Comparison of ENCODE assay signal across 8 mouse cellular contexts in genomic region chr10:120871630-120872482, GRCm38 (mm10). TPM values are rescaled to one million over a fixed set of nuclear protein-coding genes. Genes with fewer than 3 reads are reported as not detected.
DNase-seq lines count a peak whose midpoint lies in the region; ATAC-seq and TF ChIP-seq lines count a peak whose summit lies in the region.
"Had no signal": no experiment of that assay in that cellular context is flagged by ENCODE, and none has a peak within 500 bp of the region (broad histone marks: within the 10 kb centered on the region; RNA-seq: fewer than 3 reads in every experiment).

No protein-coding gene starts in this region.

- H3K9me3 ChIP-seq in lung, postnatal 0 days (ENCODE audit: low read length): no peaks in the 10 kb centered on the region
- H3K9me3 ChIP-seq in liver, embryonic 12.5 days (replicated peaks): no peaks in the 10 kb centered on the region
- H3K9me3 ChIP-seq in stomach, postnatal 0 days (ENCODE audit: control insufficient read depth, low read length): no peaks in the 10 kb centered on the region

- no peaks in the 10 kb centered on the region for H3K36me3 ChIP-seq in lung, postnatal 0 days (ENCODE audit: insufficient read depth, low read length)
- H3K36me3 ChIP-seq in liver, embryonic 12.5 days: no peaks in the 10 kb centered on the region
- no peaks in the 10 kb centered on the region for H3K36me3 ChIP-seq in stomach, postnatal 0 days (ENCODE audit: control insufficient read depth, insufficient read depth, low read length)

- no peak for ATAC-seq in lung, postnatal 0 days
- ATAC-seq in liver, embryonic 12.5 days: no peak
- peak; percentile 3; the same call in 1 of the 2 replicates for ATAC-seq in stomach, postnatal 0 days (ENCODE audit: low FRiP score, low TSS enrichment)

- no peak for DNase-seq in lung, postnatal 0 days (ENCODE audit: low spot score)
- no peak for DNase-seq in lung, postnatal 25 days (ENCODE audit: low spot score)
- peak; percentile 56 for DNase-seq in forelimb bud, embryonic 11.5 days (ENCODE audit: low read depth, low spot score)
- peak; percentile 13 for DNase-seq in stomach, postnatal 0 days (ENCODE audit: low spot score)
- no peak for DNase-seq in cerebellum, adult 9-11 months
- no peak for DNase-seq in layer of hippocampus, adult 9-10 months (ENCODE audit: low spot score)

- H3K4me1 ChIP-seq in lung, postnatal 0 days (ENCODE audit: insufficient read depth, low read depth, low read length): peaks cover 3% of the 10 kb centered on the region; the same call in 1 of the 2 replicates
- H3K4me1 ChIP-seq in liver, embryonic 12.5 days: peaks cover 23% of the 10 kb centered on the region
- H3K4me1 ChIP-seq in stomach, postnatal 0 days (replicated peaks; ENCODE audit: control insufficient read depth, insufficient read depth): 0 out of 2 replicates have a peak, but pooled peaks cover 1% of the 10 kb centered on the region

- no peaks in the 10 kb centered on the region for H3K27me3 ChIP-seq in lung, postnatal 0 days (replicated peaks; ENCODE audit: insufficient read depth, low read length)
- no peaks in the 10 kb centered on the region for H3K27me3 ChIP-seq in liver, embryonic 12.5 days (replicated peaks)
- no peaks in the 10 kb centered on the region for H3K27me3 ChIP-seq in stomach, postnatal 0 days (ENCODE audit: control insufficient read depth, insufficient read depth, low read length)

- peak overlapping the region; percentile 47 for H3K4me2 ChIP-seq in lung, postnatal 0 days (replicated peaks; ENCODE audit: low read depth, low read length)
- peak overlapping the region; percentile 36 for H3K4me2 ChIP-seq in liver, embryonic 12.5 days
- H3K4me2 ChIP-seq in stomach, postnatal 0 days (replicated peaks; ENCODE audit: low read depth): peak overlapping the region; percentile 50

- TF ChIP-seq CTCF in lung, postnatal 0 days (IDR thresholded peaks at IDR 0.05): no peak
- no peak for TF ChIP-seq CTCF in stomach, postnatal 0 days (IDR thresholded peaks at IDR 0.05; ENCODE audit: low read depth)

- H3K27ac ChIP-seq in lung, postnatal 0 days (ENCODE audit: low read length): no peak overlapping the region
- no peak overlapping the region for H3K27ac ChIP-seq in liver, embryonic 12.5 days
- H3K27ac ChIP-seq in stomach, postnatal 0 days (replicated peaks): peak overlapping the region; percentile 18; the same call in 1 of the 2 replicates

- no peak overlapping the region for H3K9ac ChIP-seq in lung, postnatal 0 days (replicated peaks; ENCODE audit: low read depth)
- no peak overlapping the region for H3K9ac ChIP-seq in liver, embryonic 12.5 days
- no peak overlapping the region; the same call in 1 of the 2 replicates for H3K9ac ChIP-seq in stomach, postnatal 0 days (ENCODE audit: low read length)

- 53% methylated on average over 22 of the region's 22 CpGs for WGBS in lung, postnatal 0 days
- WGBS in liver, embryonic 12.5 days (ENCODE audit: insufficient replicate concordance): 58% methylated on average over 22 of the region's 22 CpGs
- WGBS in stomach, postnatal 0 days: 27% methylated on average over 22 of the region's 22 CpGs

- H3K4me3 ChIP-seq in lung, postnatal 0 days (ENCODE audit: low read depth, low read length): 0 out of 2 replicates have a peak overlapping the region, but pooled peaks have one; percentile 15
- no peak overlapping the region for H3K4me3 ChIP-seq in liver, embryonic 12.5 days
- peak overlapping the region; percentile 17 for H3K4me3 ChIP-seq in stomach, postnatal 0 days (ENCODE audit: low read depth, low read length)
- H3K4me3 ChIP-seq: erythroblast, embryonic 14.5 days had no signal

- TF ChIP-seq EP300 in lung, postnatal 0 days (IDR thresholded peaks at IDR 0.05): no peak
- no peak for TF ChIP-seq EP300 in stomach, postnatal 0 days (optimal IDR thresholded peaks at IDR 0.05)

RNA-seq across cellular contexts. Expression of gene Msrb3, which starts 27.0 kb away (rescaled TPM):
- 18.5 and 18.8 TPM in 2 replicates for polyA plus RNA-seq in lung, postnatal 0 days (2015; fragmentation: Nextera tagmentation; extraction: Ambion mirVana)
- 1.7 and 1.8 TPM in 2 replicates for polyA plus RNA-seq in liver, embryonic 12.5 days (2016; fragmentation: Nextera tagmentation; extraction: Ambion mirVana)
- polyA plus RNA-seq in stomach, postnatal 0 days (2015; fragmentation: Nextera tagmentation; extraction: Ambion mirVana): 19.5 and 23.2 TPM in 2 replicates
- polyA plus RNA-seq: erythroblast, embryonic 14.5 days had no signal

Comparison
In these comparisons a context has a peak if more than half of its experiments do, and no peak if none do; other contexts are left out.
1. DNase-seq: peak in forelimb bud, embryonic 11.5 days (single experiment) and stomach, postnatal 0 days (single experiment); none in lung, postnatal 0 days (single experiment), lung, postnatal 25 days (single experiment), cerebellum, adult 9-11 months (single experiment) and layer of hippocampus, adult 9-10 months (single experiment).
2. Peak in every context shown above with its lines, with median percentiles within 50 percentile points of each other: H3K4me2 ChIP-seq.